Mouse (Mus musculus): ENCODE data around the gene Parp8.

Gene Parp8

GRCm38 (mm10) chr13:117024127-117024915 lies 1.0 kb downstream of the Parp8 start:
- CTCF ChIA-PET, result no interaction called here
- POLR2A ChIA-PET, result interaction anchor here in 1 of 4 experiments (1.3 to 1.5 kb wide), 2 partner anchors 10 to 59 kb away, joined by 4 to 7 read pairs; no protein-coding TSS in a partner anchor

- ChIA-PET POLR2A (interaction anchor here in 1 of 4 experiments (1.5 kb wide), 1 partner anchor 9 kb away, joined by 7 read pairs; no protein-coding TSS in a partner anchor), CTCF (no interaction called here)
These were observed 1.8 kb downstream of the Parp8 start for GRCm38 (mm10) chr13:117023346-117024050.

GRCm38 (mm10) chr13:117020631-117021030 lies 4.7 kb downstream of the Parp8 start:
- ChIA-PET CTCF (no interaction called here), POLR2A (no interaction called here)

GRCm38 (mm10) chr13:117018676-117019075 lies 6.7 kb downstream of the Parp8 start:
- POLR2A ChIA-PET, result no interaction called here
- CTCF ChIA-PET, result no interaction called here

- CTCF ChIA-PET, result no interaction called here
- POLR2A ChIA-PET, result interaction anchor here in 1 of 4 experiments (1.8 kb wide), 1 partner anchor 11 kb away, joined by 7 read pairs; no protein-coding TSS in a partner anchor
These were observed 11.8 kb downstream of the Parp8 start for GRCm38 (mm10) chr13:117013516-117013915.

GRCm38 (mm10) chr13:117012031-117012430 lies 13.3 kb downstream of the Parp8 start:
- POLR2A ChIA-PET, result no interaction called here
- CTCF ChIA-PET, result no interaction called here

GRCm38 (mm10) chr13:117010143-117010542 lies 15.2 kb downstream of the Parp8 start:
- CTCF ChIA-PET, result no interaction called here
- POLR2A ChIA-PET, result no interaction called here

- ChIA-PET POLR2A (no interaction called here), CTCF (no interaction called here)
These were observed 17.0 kb downstream of the Parp8 start for GRCm38 (mm10) chr13:117008021-117009015.

- CTCF ChIA-PET, result no interaction called here
- POLR2A ChIA-PET, result no interaction called here
These were observed 17.8 kb downstream of the Parp8 start for GRCm38 (mm10) chr13:117007566-117007965.

GRCm38 (mm10) chr13:117006638-117007037 lies 18.7 kb downstream of the Parp8 start:
- CTCF ChIA-PET, result no interaction called here

GRCm38 (mm10) chr13:117000493-117000892 lies 24.8 kb downstream of the Parp8 start:
- ChIA-PET CTCF (no interaction called here), POLR2A (no interaction called here)

More at GRCm38 (mm10) chr13:117006638-117007037, 18.7 kb downstream of the Parp8 start:
- POLR2A ChIA-PET, result no interaction called here

GRCm38 (mm10) chr13:116991560-116991959 lies 33.8 kb downstream of the Parp8 start:
- ChIA-PET CTCF (no interaction called here), POLR2A (interaction anchor here in 1 of 4 experiments (0.6 kb wide), 1 partner anchor 96 kb away, joined by 5 read pairs; no protein-coding TSS in a partner anchor)

GRCm38 (mm10) chr13:116990327-116990726 lies 35.0 kb downstream of the Parp8 start:
- ChIA-PET POLR2A (no interaction called here), CTCF (no interaction called here)

GRCm38 (mm10) chr13:116988706-116989105 lies 36.6 kb downstream of the Parp8 start:
- ChIA-PET CTCF (no interaction called here), POLR2A (no interaction called here)

- ChIA-PET CTCF (no interaction called here), POLR2A (no interaction called here)
These were observed 37.1 kb downstream of the Parp8 start for GRCm38 (mm10) chr13:116988208-116988607.

GRCm38 (mm10) chr13:116987284-116987683 lies 38.1 kb downstream of the Parp8 start:
- CTCF ChIA-PET, result no interaction called here
- POLR2A ChIA-PET, result no interaction called here

- POLR2A ChIA-PET, result no interaction called here
- CTCF ChIA-PET, result no interaction called here
These were observed 38.7 kb downstream of the Parp8 start for GRCm38 (mm10) chr13:116986658-116987057.

GRCm38 (mm10) chr13:116974081-116974860 lies 51.1 kb downstream of the Parp8 start:
- ChIA-PET POLR2A (no interaction called here), CTCF (no interaction called here)

GRCm38 (mm10) chr13:116973491-116973890 lies 51.8 kb downstream of the Parp8 start:
- POLR2A ChIA-PET, result no interaction called here
- CTCF ChIA-PET, result no interaction called here

All from embryonic stem cell, embryonic (primary cell).